Mouse (Mus musculus): ENCODE measurements around the gene Pgpep1. TPM values are rescaled to one million over a fixed set of nuclear protein-coding genes. Genes with fewer than 3 reads are reported as not detected.

Gene Pgpep1
- total and polyA plus RNA-seq, 3 experiments = 12.3 to 30.0 (median 22.9) TPM

- TF ChIP-seq RCOR1 (conservative IDR thresholded peaks at IDR 0.05; ENCODE audit: low read depth, low read length) = no peak
- no peak for TF ChIP-seq E2F4 (IDR thresholded peaks at IDR 0.05; ENCODE audit: insufficient replicate concordance, low read depth, low read length)
- TF ChIP-seq MAX (IDR thresholded peaks at IDR 0.05; ENCODE audit: low read length) = peak; percentile 8; the same call in 1 of the 2 replicates
- TF ChIP-seq CHD1 (IDR thresholded peaks at IDR 0.05; ENCODE audit: low read depth, low read length) = peak; percentile 21; the same call in 1 of the 2 replicates
- no peak; the same call in 1 of the 2 replicates for TF ChIP-seq POLR2AphosphoS2 (IDR thresholded peaks at IDR 0.05; ENCODE audit: low read depth, low read length)
- 0 out of 2 replicates have a peak, but pooled peaks have one; percentile 11 for TF ChIP-seq NELFE (IDR thresholded peaks at IDR 0.05; ENCODE audit: low read depth, low read length)
- TF ChIP-seq ZMIZ1 (IDR thresholded peaks at IDR 0.05; ENCODE audit: low read depth, low read length) = 0 out of 2 replicates have a peak, but pooled peaks have one; percentile 35
- TF ChIP-seq MAZ (IDR thresholded peaks at IDR 0.05; ENCODE audit: low read depth, low read length) = no peak
- no peak for TF ChIP-seq CHD2 (IDR thresholded peaks at IDR 0.05; ENCODE audit: low read length)
- no peak for TF ChIP-seq PAX5 (IDR thresholded peaks at IDR 0.05; ENCODE audit: low read length)
- no peak for TF ChIP-seq MAFK (IDR thresholded peaks at IDR 0.05; ENCODE audit: insufficient replicate concordance, low read length)
- TF ChIP-seq SMC3 (IDR thresholded peaks at IDR 0.05; ENCODE audit: low read depth, low read length) = no peak
- no peak for TF ChIP-seq EP300 (IDR thresholded peaks at IDR 0.05; ENCODE audit: low read length)
- no peak for TF ChIP-seq USF1 (IDR thresholded peaks at IDR 0.05; ENCODE audit: low read depth, low read length)
- no peak for TF ChIP-seq KAT2A (IDR thresholded peaks at IDR 0.05; ENCODE audit: insufficient replicate concordance, low read length)
- no peak for TF ChIP-seq GABPA (IDR thresholded peaks at IDR 0.05; ENCODE audit: insufficient replicate concordance, low read depth, low read length)
Observed at GRCm38 (mm10) chr8:70696946-70697345, 36.8 kb upstream of the Pgpep1 start (continued).

GRCm38 (mm10) chr8:70696019-70696885, 36.1 kb upstream of the Pgpep1 start:
- H3K9ac ChIP-seq (ENCODE audit: insufficient read depth, low read depth) = peak overlapping the region; percentile 83
- H3K9me3 ChIP-seq (replicated peaks; ENCODE audit: low read length) = no peaks in the 10 kb centered on the region
- in situ Hi-C loops (cut with MboI; ENCODE audit: low pct_ligation_motif_present, low pct_unique_long_range_greater_than_20kb, low sequenced_read_pairs) = no loop called here
- H3K27ac ChIP-seq (ENCODE audit: insufficient read depth, low read depth) = peak overlapping the region; percentile 99
- dilution Hi-C loops (cut with MboI; ENCODE audit: extremely low pct_ligation_motif_present, extremely low pct_unique_long_range_greater_than_20kb, low sequenced_read_pairs) = no loop called here
- H3K27me3 ChIP-seq (replicated peaks) = no peaks in the 10 kb centered on the region
- peaks cover 17% of the 10 kb centered on the region for H3K79me2 ChIP-seq (replicated peaks; ENCODE audit: control insufficient read depth, extremely low read depth, insufficient read depth, poor library complexity, severe bottlenecking)
- peaks cover 18 to 56% of the 10 kb centered on the region in 2 experiments for H3K4me1 ChIP-seq (ENCODE audit: control insufficient read depth in 1 of 2, insufficient read depth in 2 of 2)
- H3K4me3 ChIP-seq (replicated peaks in 1 of 3; ENCODE audit: low read depth in 2 of 3, low read length in 2 of 3, poor library complexity in 1 of 3) = peak overlapping the region in 2 of 3 experiments; percentile 27 to 43
- TF ChIP-seq NRF1 (IDR thresholded peaks at IDR 0.05; ENCODE audit: low read depth, low read length) (peak; percentile 54; the same call in 1 of the 2 replicates), BHLHE40 (IDR thresholded peaks at IDR 0.05; ENCODE audit: low read depth, low read length) (peak; percentile 36; the same call in 1 of the 2 replicates), IRF4 (IDR thresholded peaks at IDR 0.05; ENCODE audit: low read depth, low read length) (peak; percentile 11; the same call in 1 of the 2 replicates), TBP (conservative IDR thresholded peaks at IDR 0.05; ENCODE audit: low read depth, low read length) (peak; percentile 58; the same call in 1 of the 2 replicates), UBTF (IDR thresholded peaks at IDR 0.05; ENCODE audit: low read depth, low read length) (no peak; the same call in none of the 2 replicates), CHD2 (IDR thresholded peaks at IDR 0.05; ENCODE audit: low read length) (peak; percentile 88), MAX (IDR thresholded peaks at IDR 0.05; ENCODE audit: low read length) (no peak; the same call in 1 of the 2 replicates), MYC (IDR thresholded peaks at IDR 0.05; ENCODE audit: low read depth, low read length) (no peak), POLR2A (IDR thresholded peaks at IDR 0.05; ENCODE audit: low read depth, low read length) (peak; percentile 27; the same call in 1 of the 2 replicates), TCF12 (IDR thresholded peaks at IDR 0.05; ENCODE audit: low read depth, low read length) (peak; percentile 84), MAZ (IDR thresholded peaks at IDR 0.05; ENCODE audit: low read depth, low read length) (peak; percentile 52), NELFE (IDR thresholded peaks at IDR 0.05; ENCODE audit: low read depth, low read length) (peak; percentile 6; the same call in 1 of the 2 replicates)
- peak; percentile 88 for DNase-seq (ENCODE audit: extremely low read depth)
- H3K36me3 ChIP-seq (replicated peaks in 1 of 2; ENCODE audit: control insufficient read depth in 1 of 2, insufficient read depth in 1 of 2, low read length in 1 of 2) = peaks cover 0 to 7% of the 10 kb centered on the region in 2 experiments
- peak overlapping the region; percentile 79 for H3K4me2 ChIP-seq (ENCODE audit: insufficient read depth, low read depth, poor library complexity, severe bottlenecking)
